Mouse (Mus musculus) gastrocnemius, postnatal 4 days (tissue): ENCODE results near the gene Gm42715. TPM values are rescaled to one million over a fixed set of nuclear protein-coding genes. Genes with fewer than 3 reads are reported as not detected.
A peak's percentile ranks its signal among the peaks of the same experiment; 100 is the strongest.

Experiments
- DNase-seq, 2 experiments: peaks; one replicate each; pipeline ENCODE4 v3.0.0; 2021 to 2022; ENCODE audit warnings: low spot score in 2 of 2, mixed read lengths in 2 of 2
- total RNA-seq, 2 experiments: library from RNA; stranded (reverse); gene quantifications; 2 replicates each; pipeline ENCODE4 v1.2.3; 2021

Gm42715 gene
- total RNA-seq, 2 experiments from 2014 or later, result 15.0 to 19.1 TPM

DNA sequence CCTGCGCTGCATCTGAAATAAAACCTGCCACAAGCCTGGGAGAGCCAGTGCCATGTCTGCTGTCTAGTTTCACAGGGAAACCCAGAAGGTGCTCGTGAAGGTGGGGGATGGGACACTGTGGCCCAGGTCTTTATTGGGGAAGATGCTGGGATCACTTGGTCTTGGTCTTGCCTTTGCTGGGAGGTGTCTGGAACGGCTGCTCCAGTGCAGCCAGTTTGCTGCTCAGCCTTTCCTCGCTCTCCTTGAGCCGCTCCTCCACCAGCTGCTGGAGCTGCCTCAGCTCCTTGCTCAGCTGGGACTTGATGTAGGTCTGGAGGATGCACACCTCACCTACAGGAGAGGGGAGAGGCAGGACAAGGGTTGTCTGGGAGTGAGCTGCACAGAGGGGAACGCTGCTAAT lies 63.9 kb downstream of the Gm42715 start:
- no peak for DNase-seq

DNA sequence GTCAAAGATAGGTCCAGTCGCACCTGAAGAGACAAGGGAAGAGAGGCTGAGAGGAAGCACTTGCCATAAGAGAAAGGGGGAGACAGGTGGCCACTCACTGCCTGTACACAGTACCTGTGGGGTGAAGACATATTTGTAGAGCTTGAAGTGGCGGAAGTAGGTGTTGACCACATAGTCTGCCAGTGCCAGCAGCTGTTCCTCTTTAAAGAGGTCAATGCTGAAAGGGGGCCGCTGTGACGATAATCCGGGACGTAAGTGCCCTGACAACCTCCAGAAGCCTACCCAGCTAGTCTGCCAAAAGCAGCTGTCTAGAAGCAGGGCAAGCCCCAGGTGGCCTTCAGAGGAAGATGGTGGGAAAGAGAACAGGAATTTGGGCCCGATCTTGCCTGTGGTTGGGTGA lies 65.6 kb downstream of the Gm42715 start:
- DNase-seq, result no peak

DNA sequence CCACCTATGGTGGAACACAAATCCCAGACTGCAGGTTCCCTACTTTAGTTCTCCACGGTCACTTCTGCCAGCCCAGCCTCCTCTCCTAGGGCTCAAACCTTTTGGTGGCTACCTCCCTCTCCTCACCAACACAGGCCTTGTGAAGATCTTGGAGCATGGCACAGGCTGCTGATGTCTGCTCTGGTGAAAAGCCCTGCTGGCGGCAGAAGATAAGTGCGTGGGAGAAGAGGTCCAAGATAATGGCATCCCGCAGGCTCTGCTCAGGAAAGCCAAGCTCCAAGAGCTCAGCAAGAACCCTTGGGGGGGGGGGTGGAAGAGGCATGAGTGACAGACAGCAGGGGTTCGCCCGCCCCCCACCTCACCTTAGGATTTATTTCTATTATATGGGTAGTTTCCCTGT lies 66.8 kb downstream of the Gm42715 start:
- DNase-seq, result no peak

DNA sequence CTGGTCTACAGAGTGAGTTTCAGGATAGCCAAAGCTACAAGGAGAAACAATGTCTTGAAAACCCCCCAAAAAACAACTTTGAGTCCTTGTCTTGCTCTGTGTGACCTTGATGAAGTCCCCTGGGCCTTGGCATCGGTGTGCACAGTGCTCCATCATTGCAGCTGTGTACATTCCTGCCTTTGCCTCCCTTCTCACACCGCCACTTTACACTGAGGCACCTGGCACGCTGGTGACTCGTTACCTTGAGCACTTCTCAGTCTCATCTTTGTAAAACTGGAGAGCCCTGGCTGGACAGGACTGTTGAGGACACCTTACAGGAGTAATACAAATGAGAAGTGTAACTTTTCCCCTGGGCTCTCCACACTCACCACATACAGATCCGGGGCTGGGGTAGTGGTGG lies 67.8 kb downstream of the Gm42715 start:
- DNase-seq, result no peak

DNA sequence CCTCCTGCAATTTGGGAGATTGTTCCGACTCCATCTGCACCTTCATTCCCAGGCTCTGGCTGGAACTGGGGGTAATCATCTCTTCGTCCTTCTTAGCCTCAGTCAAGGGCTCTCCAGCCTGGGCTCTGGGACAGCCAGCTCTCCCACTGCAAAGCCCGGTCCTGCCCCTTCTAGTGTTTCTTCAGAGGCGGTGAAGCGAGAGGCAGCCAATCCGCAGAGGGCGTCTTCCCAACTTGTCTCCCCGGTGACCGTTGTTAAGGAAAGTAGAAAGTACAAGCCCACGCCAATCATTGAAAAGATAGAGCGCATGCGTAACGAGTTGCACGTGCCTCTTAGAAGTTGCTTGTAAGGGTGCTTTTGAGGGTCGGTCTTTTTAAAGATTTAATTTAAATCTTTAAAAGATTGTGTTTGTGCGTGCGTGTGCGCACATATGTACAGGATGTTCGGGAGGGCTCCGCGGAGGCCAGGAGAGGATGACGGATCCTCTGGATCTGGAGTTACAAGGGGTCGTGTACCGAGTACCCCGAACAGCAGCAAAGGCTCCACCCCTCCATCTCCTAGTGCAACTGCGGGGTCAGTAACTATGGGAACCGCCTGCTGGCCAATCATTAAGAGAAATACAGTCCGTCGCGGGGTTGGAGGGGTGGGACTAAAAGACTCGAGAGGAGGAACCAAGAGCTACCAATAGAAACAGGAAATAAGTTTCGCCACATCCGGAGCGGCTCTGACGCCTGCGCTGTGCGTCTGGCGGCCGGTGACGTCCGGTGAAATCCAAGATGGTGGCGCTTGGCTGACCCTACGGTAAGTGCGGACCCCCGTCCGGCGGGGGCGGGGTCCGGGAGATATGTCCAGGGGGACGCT lies 68.9 kb downstream of the Gm42715 start, which contains the start of the genes Ccdc189 and Rnf40:
Gene Ccdc189, minus strand, starts transcription at position 585 of the 861 bp plus-strand sequence.
Gene Rnf40, plus strand, starts transcription at position 757 of the 861 bp plus-strand sequence.
- DNase-seq, result peak; percentile 69 to 89

DNA sequence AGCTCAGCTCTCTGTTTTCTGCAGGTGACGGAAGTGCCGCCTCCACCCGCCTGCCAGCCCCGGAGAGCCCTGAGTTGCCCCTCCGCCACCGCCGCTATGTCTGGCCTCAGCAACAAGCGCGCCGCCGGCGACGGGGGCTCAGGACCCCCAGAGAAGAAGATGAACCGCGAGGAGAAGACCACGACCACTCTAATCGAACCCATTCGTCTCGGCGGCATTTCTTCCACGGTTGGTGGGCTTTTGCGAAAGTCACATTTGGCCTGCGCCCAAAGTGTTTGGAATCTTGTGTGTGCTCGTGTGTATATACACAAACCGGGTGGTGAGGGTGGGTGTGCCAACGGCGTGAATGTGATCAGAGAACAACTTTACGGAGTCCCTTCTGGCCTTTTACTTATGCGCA lies 69.5 kb downstream of the Gm42715 start:
- DNase-seq, result no peak

DNA sequence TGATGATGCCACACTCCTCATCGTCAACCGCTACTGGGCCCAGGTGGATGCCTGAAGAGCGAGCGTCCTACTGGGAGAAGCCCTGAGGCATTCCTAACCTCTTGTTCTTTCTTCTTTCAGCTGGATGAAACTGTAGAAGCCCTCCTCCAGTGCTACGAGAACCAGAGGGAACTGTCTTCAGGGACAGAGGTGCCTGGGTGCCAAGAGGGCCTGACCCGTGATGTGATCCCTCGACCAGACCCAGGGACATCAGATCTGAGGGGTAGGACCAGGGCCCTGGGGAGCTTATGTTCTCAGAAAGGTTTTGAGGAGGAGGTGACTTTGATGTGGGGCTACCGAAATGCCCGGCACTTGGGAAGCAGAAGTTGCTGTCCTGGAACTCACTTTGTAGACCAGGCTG lies 70.3 kb downstream of the Gm42715 start:
- no peak for DNase-seq

DNA sequence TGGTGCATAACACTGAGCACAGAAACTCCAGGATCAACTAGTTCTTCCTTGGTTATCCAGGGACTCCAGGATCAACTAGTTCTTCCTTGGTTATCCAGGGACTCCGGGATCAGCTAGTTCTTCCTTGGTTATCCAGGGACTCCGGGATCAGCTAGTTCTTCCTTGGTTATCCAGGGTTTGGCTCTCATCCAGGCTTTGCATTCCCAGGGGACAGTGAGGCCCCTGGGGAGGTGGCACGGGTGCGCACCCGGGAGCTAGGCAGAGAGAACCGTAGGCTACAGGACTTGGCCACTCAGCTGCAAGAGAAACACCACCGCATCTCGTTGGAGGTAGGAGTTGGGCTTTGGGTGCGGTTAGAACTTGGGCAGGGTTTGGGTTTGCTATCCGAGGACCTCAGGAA lies 71.7 kb downstream of the Gm42715 start:
- DNase-seq, result no peak

DNA sequence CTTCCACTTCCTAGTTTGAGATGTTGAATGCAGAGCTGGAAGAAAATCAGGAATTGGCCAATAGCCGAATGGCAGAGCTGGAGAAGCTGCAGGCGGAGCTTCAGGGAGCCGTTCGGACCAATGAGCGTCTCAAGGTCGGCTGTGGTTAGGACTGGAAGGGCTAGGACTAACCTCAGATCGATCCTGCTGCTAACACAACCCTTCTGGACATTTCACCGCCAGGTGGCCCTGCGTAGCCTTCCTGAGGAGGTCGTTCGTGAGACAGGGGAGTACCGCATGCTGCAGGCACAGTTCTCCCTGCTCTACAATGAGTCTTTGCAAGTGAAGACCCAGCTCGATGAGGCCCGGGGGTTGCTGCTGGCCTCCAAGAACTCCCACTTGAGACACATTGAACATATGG lies 73.2 kb downstream of the Gm42715 start:
- DNase-seq, result no peak

DNA sequence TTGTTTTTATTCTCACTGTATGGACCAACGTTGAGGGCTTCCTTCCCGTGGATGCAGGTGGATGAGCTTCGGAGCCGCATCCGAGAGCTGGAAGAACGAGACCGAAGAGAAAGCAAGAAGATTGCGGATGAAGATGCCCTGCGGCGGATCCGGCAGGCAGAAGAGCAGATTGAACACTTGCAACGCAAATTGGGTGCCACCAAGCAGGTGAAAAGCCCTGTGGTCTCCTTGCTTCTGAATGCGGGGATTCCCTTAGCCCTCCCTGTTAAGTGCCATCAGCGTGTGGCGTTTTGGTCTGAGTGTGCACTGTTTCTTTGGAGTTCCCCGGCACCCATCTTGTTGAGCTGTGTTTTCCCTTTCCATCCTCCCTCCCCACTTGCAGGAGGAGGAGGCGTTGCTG lies 77.4 kb downstream of the Gm42715 start:
- no peak for DNase-seq

DNA sequence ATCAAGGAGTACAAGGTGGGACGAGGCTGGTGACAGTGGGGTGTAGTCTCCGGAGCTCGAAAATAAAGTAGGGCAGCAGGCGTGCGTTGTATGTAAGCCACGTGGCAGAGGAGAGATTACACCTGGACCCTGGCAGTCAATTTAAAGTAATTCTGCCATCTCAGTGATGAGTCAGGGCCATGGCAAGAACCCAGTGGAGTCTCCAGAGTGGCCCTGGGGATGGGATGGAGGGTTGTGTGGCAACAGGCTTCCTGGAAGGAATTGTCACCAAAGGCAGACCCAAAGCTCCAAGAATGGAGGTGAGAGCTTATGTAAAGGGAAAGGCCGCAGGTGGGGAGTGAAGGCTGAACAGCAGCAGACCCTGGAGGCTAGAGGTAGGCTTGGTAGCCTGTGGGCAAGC lies 81.2 kb downstream of the Gm42715 start:
- DNase-seq, result no peak

DNA sequence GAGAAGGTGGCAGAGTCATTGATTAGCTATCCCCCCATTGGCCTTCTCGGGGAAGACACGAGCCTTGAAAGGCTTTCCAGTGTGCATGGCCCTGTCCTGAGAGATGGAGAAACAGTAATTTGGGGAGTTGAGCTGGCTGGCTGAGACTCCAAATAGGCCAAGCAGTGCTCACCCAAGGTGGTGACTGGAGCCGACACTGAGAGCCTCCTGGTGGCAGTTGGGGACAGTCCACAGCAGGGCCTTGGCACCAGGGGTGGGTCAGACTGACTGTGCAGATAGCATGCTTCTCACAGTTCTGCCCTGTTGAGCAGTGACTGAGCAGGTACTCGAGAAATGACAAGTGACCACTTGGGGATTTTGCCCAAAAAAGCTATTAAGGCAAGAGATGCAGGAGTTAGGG lies 82.4 kb downstream of the Gm42715 start:
- no peak for DNase-seq

DNA sequence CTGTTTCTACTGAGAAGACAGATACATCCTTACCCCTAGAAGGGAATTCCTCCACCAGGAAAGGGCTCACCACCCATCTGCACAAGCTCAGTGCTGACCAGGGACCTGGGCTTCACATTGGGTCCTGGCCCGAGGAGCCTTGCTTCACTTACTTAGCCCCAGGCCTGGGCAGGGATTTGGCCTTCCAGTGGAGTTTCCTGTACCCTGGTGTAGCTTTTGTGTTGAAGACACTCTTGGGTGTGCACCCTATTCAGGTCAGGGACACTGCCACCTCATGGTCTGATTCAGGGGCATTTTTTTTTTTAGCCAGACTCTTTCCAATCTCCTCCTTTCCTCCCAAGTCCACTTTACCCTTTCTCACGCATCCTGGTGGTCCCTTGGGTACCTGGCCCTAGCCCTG lies 83.5 kb downstream of the Gm42715 start:
- DNase-seq, result no peak

DNA sequence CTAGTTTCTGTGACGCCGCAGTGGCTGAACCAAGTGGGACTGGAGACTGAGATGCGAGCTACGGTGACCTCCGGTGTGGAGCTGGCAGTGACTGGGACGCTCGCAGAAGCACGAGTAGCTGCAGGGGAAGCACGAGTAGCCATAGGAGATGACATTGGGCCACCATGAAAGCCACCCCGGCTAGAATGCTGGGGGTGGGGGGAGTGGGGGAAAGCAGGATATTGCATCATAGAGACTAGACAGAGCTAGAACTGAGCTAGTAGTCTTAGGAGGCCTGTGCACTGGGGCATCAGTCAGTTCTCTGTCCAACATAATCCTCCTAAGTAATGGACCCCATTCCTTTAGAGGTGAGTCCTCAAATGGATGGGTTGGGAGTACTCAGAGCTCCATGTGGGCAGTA lies 84.9 kb downstream of the Gm42715 start:
- DNase-seq, result no peak

DNA sequence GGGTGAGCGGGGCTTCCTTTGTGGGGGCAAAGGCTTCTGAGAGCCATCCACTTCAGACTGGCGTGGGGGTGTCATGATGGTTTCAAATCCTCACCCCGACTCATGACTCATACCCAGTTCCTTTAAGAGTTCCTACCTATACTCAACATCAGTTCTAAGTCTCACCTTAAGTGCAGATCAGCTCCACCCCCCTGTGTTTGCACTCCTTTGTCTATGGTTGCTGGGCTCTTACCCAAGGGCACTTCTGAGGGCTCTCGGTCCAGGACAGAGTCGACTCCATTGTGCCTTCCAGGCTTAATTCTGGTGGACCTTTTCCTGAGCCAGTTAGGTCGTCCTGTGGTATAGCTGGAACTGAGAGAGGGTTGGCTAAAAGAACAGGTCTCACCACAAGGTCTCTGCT lies 87.8 kb downstream of the Gm42715 start:
- DNase-seq, result no peak

DNA sequence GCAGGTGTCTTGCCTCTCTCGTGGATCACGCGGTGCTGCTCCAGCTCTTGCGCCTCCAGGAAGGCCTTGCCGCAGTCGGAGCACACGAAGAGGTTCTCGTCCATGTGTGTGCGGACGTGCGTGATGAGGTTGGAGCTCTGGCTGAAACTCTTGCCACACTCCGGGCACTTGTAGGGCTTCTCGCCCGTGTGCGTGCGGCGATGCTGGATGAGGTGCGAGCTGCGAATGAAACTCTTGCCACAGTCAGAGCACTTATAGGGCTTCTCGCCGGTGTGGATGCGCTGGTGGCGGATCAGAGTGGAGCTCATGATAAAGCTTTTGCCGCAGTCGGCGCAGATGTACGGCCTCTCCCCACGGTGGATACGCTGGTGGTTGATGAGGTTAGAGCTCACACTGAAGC lies 91.6 kb downstream of the Gm42715 start:
- no peak for DNase-seq

DNA sequence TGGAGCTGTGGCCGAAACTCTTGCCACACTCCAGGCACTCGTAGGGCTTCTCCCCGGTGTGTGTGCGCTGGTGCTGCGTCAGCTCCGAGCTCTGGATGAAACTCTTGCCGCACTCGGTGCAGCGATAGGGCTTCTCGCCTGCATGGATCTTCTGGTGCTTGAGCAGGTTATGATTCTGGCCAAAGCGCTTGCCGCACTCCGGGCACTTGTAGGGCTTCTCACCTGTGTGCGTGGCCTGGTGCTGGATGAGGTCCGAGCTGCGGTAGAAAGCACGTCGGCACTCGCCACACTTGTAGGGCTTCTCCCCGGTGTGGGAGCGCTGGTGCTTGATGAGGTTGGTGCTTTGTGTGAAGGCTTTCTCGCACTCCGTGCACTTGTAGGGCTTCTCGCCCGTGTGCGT lies 92.2 kb downstream of the Gm42715 start:
- no peak for DNase-seq

DNA sequence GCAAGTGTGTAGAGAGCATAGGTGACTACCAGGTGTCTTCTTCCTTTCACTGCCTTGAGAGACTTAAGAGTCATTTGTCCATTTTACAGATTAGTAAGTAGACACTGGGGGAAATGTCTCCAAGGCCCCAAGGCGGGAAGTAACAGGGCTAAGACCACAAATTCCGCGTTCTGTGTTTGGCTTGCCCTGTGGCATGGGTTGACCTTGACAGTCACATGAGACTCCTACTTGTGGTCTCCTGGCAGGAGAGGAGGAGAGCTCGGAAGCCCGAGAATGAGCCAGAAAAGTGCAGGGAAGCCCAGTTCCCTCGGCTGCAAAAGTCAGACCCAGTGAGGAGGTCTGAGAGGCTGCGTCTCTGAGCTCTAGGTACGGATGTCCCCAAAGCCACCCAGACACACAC lies 94.1 kb downstream of the Gm42715 start:
- no peak for DNase-seq

DNA sequence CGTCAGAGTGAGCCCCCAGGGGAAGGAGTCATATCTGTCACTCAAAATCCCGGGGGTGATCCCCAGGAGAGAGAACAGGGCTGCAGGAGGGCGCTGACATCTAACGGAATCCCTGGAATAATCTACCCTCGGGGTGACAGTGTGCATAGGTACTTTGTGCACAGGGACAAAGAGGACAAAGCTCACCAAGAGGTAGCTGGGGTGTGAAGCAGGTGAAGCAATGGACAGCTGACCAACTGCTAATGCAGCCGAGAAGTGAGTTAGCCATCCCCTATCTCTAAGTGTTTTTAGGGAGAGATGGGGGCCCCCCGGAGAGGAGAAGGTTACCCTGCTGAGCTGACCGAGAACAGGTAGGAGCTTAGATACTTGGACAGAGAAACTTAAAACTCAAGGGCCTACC lies 94.7 kb downstream of the Gm42715 start:
- DNase-seq, result no peak

DNA sequence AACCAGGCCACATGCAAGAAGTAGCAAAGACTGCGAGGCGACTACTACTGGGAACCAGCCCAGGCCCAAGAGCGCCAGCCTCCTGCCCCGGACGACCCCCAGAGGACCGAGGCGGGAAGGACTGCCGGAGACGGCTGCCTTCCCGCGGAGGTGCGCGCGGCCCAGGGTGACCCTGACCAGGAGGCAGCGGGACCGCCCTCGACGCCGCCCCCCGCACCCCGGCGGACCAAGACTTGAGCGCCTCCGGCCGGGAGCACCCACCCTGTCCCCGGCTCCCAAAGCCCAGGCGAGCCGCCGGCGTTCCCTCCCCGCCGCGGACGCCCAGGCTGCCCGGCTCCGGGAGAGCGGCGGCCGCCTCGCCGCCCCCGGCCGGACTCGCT lies 95.1 kb downstream of the Gm42715 start:
- DNase-seq, result peak in 1 of 2 experiments; percentile 60

DNA sequence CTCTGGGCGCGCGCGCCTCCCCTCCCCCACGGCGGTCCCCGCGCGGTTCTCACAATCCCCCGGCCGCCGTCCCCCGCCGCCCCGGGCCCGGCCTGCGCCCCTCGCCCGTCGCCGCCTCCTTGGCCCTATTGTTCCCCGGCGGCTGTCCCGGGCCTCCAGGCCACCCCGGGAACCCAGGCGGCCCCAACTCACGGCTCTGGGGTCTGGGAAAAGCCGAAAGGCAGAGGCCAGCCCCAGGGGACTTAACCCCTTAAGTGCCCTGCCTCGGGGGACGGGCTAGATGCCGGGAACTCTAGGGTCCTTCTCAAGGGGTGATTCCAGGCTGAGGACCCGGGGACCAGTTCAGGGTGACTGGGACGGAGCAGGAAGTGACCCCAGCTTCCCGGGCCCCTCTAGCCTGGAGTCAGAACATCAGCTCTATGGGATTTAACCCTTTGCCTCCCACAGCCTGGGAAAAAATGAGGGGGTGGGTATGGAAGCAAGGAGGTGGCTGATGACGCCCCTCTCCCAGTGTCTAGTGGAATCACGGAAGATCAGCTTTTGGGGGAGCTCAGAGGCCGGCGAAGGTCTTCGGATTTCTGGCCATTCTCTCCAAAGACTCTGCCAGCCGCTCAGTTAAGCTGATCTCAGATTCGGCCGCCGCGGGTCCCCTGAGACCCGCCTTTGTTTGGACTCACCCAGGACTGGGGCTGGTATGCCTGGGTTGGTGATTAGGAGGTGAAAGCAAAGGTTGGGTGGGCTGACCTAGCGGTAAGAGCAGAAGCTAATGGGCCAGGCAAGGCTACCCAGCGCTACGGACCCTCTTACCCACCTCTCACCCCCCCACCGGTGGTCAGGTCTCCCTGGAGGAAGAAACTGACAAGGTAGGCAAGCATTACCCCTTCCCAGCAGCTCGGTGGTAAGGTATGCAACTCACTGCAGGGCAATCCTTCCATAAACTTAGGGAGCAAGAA lies 95.8 kb downstream of the Gm42715 start, which contains the start of gene Zfp629:
Gene Zfp629, minus strand, starts transcription at position 907 of the 953 bp plus-strand sequence.
- DNase-seq, result peak; percentile 45 to 79

DNA sequence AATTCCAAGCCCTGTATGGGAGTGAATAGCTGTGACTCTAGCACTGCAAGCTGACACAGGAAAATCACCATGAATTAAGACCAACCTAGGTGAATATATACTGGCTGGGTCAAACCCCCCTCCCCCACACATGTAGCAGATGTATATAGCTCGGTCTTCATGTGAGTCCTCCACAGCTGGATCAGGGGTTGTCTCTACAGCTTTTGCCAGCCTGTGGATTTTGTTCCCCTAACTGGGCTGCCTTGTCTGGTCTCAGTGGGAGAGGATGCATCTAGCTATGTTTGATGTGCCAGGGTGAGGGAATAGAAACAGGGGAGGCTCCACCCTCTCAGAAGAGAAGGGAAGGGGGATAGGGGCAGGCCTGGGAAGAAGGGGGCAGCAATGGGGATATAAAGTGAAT lies 97.0 kb downstream of the Gm42715 start:
- no peak for DNase-seq
